Mouse (Mus musculus) midbrain, embryonic 13.5 days (tissue): ENCODE measurements at regions not wholly inside any gene's neighbourhood (a gene's known extent, or its start where the extent isn't known, plus 50 kb on each side); places are given as distances from the start of the nearest gene placed in this dataset.

Experiments used
- ATAC-seq: fragments of 200-750 bp; cut with Nextera tagmentation; 2 replicates; pipeline ENCODE4 v1.8.0; 2017; ENCODE audit warnings: mild to moderate bottlenecking, moderate TSS enrichment, moderate library complexity
- H3K27ac ChIP-seq: fragments of 300-500 bp; sonication (generic); 2 replicates; pipeline ENCODE4 v1.5.1; 2015; ENCODE audit warnings: inconsistent platforms, mild to moderate bottlenecking, moderate library complexity
- H3K27me3 ChIP-seq: fragments of 300-500 bp; sonication (generic); 2 replicates; pipeline ENCODE4 v1.6.1; 2015; ENCODE audit warnings: mild to moderate bottlenecking, inconsistent platforms
- H3K36me3 ChIP-seq: fragments of 300-500 bp; sonication (generic); 2 replicates; pipeline ENCODE4 v1.6.1; 2015; ENCODE audit warnings: mild to moderate bottlenecking, inconsistent platforms
- H3K4me1 ChIP-seq: fragments of 300-500 bp; sonication (generic); replicated peaks from 2 replicates; pipeline ENCODE4 v1.6.1; 2015; ENCODE audit warnings: inconsistent platforms
- H3K4me2 ChIP-seq: fragments of 300-500 bp; sonication (generic); replicated peaks from 2 replicates; pipeline ENCODE4 v1.6.1; 2015; ENCODE audit warnings: moderate library complexity, mild to moderate bottlenecking, inconsistent platforms
- H3K4me3 ChIP-seq: fragments of 300-500 bp; sonication (generic); replicated peaks from 2 replicates; pipeline ENCODE4 v1.5.1; 2015; ENCODE audit warnings: mild to moderate bottlenecking, inconsistent platforms
- H3K9ac ChIP-seq: fragments of 300-500 bp; sonication (generic); replicated peaks from 2 replicates; pipeline ENCODE4 v1.6.1; 2015; ENCODE audit warnings: mild to moderate bottlenecking, inconsistent platforms
- H3K9me3 ChIP-seq: fragments of 300-500 bp; sonication (generic); 2 replicates; pipeline ENCODE4 v1.6.1; 2016; ENCODE audit warnings: mild to moderate bottlenecking, inconsistent platforms
- WGBS: fragments of 180-500 bp; shearing (Covaris S2); methylation state at CpG from one replicate; pipeline ENCODE4 v1.1.7; 2015; 5-methylcytosine and 5-hydroxymethylcytosine counted together

DNA sequence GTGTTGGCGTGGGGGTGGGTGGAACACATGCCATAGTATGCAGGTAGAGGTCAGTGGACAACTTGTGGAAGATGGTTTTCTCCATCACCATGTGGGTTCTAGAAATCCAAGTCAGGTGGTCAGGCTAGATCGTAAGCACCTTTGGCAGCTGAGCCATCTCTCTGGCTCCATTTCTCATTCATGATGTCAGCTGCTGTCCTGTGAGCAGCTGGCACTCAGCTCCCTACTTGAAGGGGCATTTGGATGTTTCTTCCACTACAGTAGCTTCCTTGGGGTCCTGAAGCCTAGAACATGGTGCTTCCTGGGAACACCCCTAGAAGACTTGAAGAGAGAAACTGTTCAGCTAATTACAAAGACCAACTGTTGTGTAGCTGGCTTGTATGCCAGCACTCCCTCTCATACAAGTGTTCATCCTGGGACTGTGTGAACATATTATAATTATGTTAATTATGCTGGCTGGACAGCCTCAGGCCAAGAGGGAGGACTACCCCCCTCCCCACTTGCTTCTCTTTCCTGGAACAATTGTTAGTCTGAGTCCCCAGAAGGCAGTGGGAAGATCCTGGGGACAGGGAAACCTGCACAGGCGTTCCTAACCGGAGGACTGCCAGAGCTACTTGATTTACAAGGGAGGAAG, 160.4 kb downstream of the C1d start:
- WGBS = 67% methylated on average over 4 of the region's 4 CpGs
- Histone ChIP-seq H3K9me3 (peaks cover 6% of the 10 kb centered on the region; the same call in 1 of the 2 replicates), H3K27ac (no peak overlapping the region), H3K4me3 (no peak overlapping the region), H3K36me3 (no peaks in the 10 kb centered on the region), H3K27me3 (no peaks in the 10 kb centered on the region), H3K4me2 (no peak overlapping the region), H3K4me1 (0 out of 2 replicates have a peak, but pooled peaks cover 3% of the 10 kb centered on the region), H3K9ac (no peak overlapping the region)
- ATAC-seq = peak; percentile 76

DNA sequence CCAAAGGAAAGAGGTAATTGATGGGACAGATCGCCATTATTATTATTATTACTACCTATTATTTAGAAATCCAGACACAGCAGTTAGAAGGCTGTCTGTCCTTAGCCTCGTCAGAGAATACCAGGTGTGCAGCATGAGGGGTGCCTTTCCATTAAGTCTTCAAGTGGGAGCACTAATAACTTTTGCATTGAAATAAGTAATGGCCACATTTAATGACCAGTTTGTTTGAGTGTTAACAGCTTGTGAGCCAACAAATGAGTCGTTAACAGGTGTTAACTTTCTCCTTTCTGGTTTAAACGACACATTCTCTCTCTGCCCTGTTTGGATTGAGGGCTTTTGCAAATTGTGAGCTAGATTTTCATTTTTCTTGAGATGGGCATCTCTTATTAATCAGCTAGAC, 184.8 kb downstream of the C1d start:
- no peak overlapping the region for H3K4me3 ChIP-seq
- 63% methylated on average over 4 of the region's 4 CpGs for WGBS
- ATAC-seq = no peak
- no peak overlapping the region for H3K4me2 ChIP-seq
- no peaks in the 10 kb centered on the region for H3K9me3 ChIP-seq
- H3K27ac ChIP-seq = no peak overlapping the region
- H3K27me3 ChIP-seq = no peaks in the 10 kb centered on the region
- H3K9ac ChIP-seq = no peak overlapping the region
- no peaks in the 10 kb centered on the region for H3K36me3 ChIP-seq
- no peaks in the 10 kb centered on the region for H3K4me1 ChIP-seq

DNA sequence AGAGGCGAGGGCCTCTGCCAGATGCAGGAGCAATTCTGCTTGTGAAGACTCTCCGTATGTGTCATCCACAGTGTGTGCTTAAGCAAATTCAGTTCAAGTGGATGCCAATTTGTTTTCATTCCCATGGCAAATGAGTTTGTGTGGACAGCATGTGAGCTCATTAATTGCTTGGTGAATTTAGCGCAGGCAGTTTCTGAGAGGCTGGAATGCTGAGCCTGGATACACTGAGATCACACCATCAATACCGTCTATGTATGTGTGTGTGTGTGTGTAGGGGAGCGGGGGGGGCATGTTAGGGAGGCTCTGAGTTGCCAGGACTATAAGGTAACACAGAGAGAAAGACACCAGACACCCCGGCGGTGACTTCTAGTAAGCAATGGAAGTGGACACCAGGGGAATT, 191.9 kb downstream of the C1d start:
- no peak overlapping the region for H3K9ac ChIP-seq
- H3K27ac ChIP-seq = no peak overlapping the region
- H3K4me1 ChIP-seq = no peaks in the 10 kb centered on the region
- no peak overlapping the region for H3K4me2 ChIP-seq
- no peaks in the 10 kb centered on the region for H3K9me3 ChIP-seq
- H3K36me3 ChIP-seq = no peaks in the 10 kb centered on the region
- H3K27me3 ChIP-seq = no peaks in the 10 kb centered on the region
- 80% methylated on average over 7 of the region's 7 CpGs for WGBS
- ATAC-seq = no peak
- no peak overlapping the region for H3K4me3 ChIP-seq

DNA sequence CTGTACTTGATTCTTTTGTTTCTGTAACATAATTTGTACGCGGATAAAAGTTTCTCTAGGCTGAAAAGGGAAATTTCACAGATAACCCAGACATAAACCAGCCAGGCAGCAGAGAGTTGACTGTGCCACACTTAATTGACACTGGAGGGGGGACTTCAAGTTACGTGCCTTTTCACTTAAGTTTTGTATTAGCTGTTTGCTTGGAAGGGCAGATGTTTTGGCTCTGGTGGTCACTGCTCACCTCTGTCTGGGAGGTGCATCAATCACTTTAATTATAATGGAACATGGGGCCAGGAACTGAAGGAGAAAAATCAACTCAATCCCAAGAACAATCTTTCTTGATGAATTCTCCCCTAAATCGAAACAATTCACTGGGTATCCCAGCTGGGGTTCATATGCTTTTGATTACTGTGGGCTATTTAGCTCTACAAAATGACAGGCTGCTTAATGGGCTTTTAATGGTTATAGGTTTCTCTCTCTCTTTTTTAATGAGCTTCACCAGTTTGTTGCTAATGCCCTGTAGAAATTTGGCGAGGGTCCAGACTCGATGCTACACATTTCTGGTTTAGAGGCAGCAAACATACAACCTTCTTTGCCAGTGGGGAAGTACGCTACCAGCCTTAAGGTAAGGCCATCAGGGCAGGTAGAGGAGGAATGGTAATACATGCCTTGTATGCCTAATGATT, 193.1 kb downstream of the C1d start:
- H3K27me3 ChIP-seq = no peaks in the 10 kb centered on the region
- WGBS = 85% methylated on average over 7 of the region's 7 CpGs
- no peak overlapping the region for H3K27ac ChIP-seq
- no peaks in the 10 kb centered on the region for H3K36me3 ChIP-seq
- ATAC-seq = no peak
- no peaks in the 10 kb centered on the region for H3K9me3 ChIP-seq
- no peak overlapping the region for H3K4me3 ChIP-seq
- no peaks in the 10 kb centered on the region for H3K4me1 ChIP-seq
- no peak overlapping the region for H3K4me2 ChIP-seq
- no peak overlapping the region for H3K9ac ChIP-seq

DNA sequence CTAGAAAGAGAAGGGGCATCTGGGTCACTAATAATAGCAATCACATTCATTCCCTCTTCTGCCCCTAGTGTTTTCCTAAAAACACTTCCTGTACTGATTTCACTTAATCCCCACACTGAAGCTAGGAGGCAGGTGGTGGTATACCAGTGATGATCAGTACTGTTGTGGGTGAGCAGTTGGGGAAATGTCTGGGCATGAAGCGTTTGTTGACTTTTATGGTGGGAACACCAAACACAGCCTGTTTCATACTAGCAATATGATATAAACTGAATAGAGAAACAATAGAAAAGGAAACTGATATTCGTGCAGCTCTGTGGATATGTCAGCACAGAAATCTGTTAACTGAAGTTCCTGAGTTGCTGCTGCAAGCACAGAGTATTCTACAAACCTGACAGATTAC, 194.1 kb downstream of the C1d start:
- no peak overlapping the region for H3K27ac ChIP-seq
- no peaks in the 10 kb centered on the region for H3K27me3 ChIP-seq
- no peaks in the 10 kb centered on the region for H3K4me1 ChIP-seq
- no peaks in the 10 kb centered on the region for H3K36me3 ChIP-seq
- H3K9ac ChIP-seq = no peak overlapping the region
- no peak for ATAC-seq
- H3K4me2 ChIP-seq = no peak overlapping the region
- no peak overlapping the region for H3K4me3 ChIP-seq
- H3K9me3 ChIP-seq = no peaks in the 10 kb centered on the region
- 94% methylated on average over 2 of the region's 2 CpGs for WGBS

DNA sequence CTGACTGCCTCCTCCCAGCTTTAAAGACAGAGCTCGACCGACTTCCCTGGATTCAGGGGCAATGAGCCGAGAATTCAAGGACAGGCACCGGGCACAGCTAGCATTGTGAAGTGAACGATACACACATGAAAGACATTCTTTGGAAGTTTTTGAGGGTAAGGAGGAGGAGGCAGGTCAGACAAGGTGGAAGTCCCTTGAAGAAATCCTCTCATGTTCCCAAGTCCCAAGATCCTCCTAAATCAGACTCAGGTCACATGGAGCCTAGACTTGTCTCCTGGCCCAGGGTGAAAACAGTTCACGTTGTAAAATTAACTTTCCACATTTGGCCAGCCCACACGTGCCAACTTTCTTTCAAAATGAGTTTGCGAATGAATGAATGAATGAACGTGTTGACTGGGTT, 196.2 kb downstream of the C1d start:
- H3K4me2 ChIP-seq = no peak overlapping the region
- no peak overlapping the region for H3K4me3 ChIP-seq
- H3K27ac ChIP-seq = no peak overlapping the region
- WGBS = 65% methylated on average over 9 of the region's 9 CpGs
- 0 out of 2 replicates have a peak, but pooled peaks cover 5% of the 10 kb centered on the region for H3K27me3 ChIP-seq
- ATAC-seq = no peak
- no peaks in the 10 kb centered on the region for H3K4me1 ChIP-seq
- H3K9me3 ChIP-seq = no peaks in the 10 kb centered on the region
- no peaks in the 10 kb centered on the region for H3K36me3 ChIP-seq
- no peak overlapping the region for H3K9ac ChIP-seq

DNA sequence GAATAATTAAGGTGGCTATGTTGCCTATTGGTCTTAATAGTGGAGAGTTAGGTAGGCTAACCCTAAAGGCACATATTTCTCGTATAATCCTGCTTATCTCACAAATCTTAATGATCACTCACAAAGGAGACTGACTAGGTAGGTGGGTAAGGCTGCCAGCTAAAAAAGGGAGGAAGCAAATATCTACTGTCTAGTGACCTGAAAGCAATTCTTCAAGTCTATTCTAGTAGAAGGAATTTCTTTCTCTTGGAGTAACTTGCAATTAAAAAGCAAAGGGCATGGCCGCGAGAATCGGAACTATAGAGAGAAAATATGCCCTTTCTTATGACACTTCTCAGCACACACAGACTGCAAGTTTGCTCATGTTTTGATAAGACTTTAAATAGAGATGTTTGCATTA, 201.6 kb downstream of the C1d start:
- no peak overlapping the region for H3K9ac ChIP-seq
- H3K27me3 ChIP-seq = 0 out of 2 replicates have a peak, but pooled peaks cover 5% of the 10 kb centered on the region
- H3K4me2 ChIP-seq = no peak overlapping the region
- peaks cover 10% of the 10 kb centered on the region for H3K4me1 ChIP-seq
- no peak for ATAC-seq
- H3K4me3 ChIP-seq = no peak overlapping the region
- no peak overlapping the region for H3K27ac ChIP-seq
- H3K36me3 ChIP-seq = no peaks in the 10 kb centered on the region
- 65% methylated on average over 4 of the region's 4 CpGs for WGBS
- no peaks in the 10 kb centered on the region for H3K9me3 ChIP-seq

DNA sequence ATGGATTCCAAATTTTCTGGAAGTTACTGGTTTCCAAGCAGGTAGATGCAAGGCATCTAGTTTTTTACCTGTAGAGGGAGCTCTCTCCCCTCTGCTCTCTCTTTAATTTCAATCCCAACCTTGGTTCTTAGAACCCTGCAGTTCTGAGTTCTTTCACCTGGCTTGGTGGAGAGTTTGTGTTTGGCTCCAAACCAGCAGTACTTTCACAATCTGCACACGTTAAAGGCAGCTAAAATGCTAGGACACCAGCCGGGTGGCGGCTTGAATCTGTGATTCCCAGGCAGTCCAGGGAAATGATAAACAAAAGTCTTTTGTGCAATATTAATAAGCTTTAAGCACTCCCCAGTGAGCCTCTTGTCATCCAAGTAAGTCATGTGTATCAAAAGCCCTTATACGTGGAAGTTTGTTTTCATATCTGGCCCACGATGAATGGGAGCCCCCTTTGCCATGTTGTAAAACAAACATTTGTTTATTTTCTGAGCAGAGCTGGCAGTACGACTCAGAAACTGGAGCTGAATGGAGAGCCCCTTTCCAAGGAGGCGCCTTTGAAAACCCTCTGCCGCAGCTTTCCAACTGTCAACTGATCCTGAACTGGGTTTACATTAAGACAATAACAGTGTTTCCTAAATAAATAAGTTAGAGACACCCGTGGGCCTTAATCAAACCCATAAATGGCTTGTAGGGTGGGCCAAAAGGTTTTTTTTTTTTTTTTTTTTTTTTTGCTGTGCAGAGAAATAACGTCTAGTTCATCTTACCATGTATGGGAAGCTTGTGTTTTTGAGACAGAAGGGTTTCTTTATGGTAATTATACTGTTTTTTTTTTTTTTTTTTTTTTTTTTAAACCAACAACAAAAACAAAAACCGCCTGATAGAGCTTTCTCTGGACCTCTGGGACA, 202.9 kb downstream of the C1d start:
- Histone ChIP-seq H3K36me3 (no peaks in the 10 kb centered on the region), H3K27ac (no peak overlapping the region), H3K4me1 (peaks cover 10% of the 10 kb centered on the region), H3K9me3 (no peaks in the 10 kb centered on the region), H3K4me3 (0 out of 2 replicates have a peak overlapping the region, but pooled peaks have one; percentile 11), H3K9ac (no peak overlapping the region), H3K4me2 (peak overlapping the region; percentile 40), H3K27me3 (0 out of 2 replicates have a peak, but pooled peaks cover 5% of the 10 kb centered on the region)
- peak; percentile 80 for ATAC-seq
- WGBS = 7% methylated on average over 11 of the region's 11 CpGs

DNA sequence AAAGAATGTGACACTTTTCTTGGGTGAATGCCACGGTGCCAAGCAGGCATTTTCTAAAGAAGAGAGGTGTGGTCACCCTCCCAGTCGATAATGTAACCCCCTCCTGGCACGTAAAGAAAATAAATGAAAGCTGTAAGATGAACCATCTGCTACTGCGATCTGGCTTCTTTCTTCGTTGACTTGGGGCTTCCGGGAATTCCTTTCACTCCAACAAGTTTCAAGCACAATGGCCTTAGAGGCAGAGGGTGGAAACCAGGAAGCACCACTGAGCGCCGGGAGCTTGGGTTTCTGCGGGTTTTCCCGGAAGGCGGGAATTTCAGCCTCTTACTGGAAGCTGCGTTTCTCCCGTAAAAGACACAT, 203.5 kb downstream of the C1d start:
- 0 out of 2 replicates have a peak, but pooled peaks cover 5% of the 10 kb centered on the region for H3K27me3 ChIP-seq
- H3K4me1 ChIP-seq = peaks cover 10% of the 10 kb centered on the region
- no peak overlapping the region for H3K27ac ChIP-seq
- ATAC-seq = peak; percentile 46; the same call in 1 of the 2 replicates
- peak overlapping the region; percentile 11; the same call in 1 of the 2 replicates for H3K4me3 ChIP-seq
- H3K36me3 ChIP-seq = no peaks in the 10 kb centered on the region
- no peaks in the 10 kb centered on the region for H3K9me3 ChIP-seq
- H3K4me2 ChIP-seq = peak overlapping the region; percentile 40
- no peak overlapping the region for H3K9ac ChIP-seq
- WGBS = 10% methylated on average over 13 of the region's 13 CpGs

DNA sequence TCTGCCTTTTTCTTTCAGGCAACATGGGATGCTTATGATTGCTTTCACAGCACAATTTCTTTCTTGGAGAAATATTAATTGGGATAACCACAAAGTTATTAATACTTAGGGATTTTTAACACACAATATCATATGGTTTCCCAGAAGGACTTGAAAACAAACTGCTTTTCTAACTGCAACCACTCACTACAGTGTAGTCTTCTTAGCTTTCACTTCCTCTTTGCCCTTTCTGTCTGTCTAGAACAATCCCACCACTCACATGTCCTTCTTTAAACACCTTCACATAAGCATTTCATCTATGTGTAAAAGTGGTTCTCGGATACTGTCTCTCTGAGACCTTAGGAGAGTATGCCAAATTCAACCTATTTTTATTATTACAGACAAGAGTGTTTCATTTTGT, 204.3 kb downstream of the C1d start:
- 91% methylated on average over 1 of the region's 1 CpGs for WGBS

DNA sequence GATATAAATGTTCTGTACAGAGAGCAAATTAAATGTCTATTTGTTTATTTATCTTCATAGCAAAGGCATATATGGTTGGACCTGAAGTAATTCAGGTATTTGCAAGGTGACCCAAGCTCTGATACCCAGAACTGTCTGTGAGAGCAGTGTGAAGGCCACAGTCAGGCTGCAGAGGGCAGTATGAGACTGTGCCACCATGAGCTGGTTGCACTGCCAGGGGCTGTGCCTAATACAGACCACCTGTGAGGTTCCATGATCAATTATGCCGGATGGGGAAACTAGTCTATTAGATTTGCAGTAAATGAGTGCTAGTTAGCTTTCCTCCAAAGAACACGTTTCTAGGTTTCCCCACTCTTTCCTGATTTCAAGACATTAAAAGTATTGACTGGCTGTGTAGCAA, 207.5 kb downstream of the C1d start:
- H3K9me3 ChIP-seq = no peaks in the 10 kb centered on the region
- H3K4me1 ChIP-seq = peaks cover 10% of the 10 kb centered on the region

More for the DNA sequence above, 204.3 kb downstream of the C1d start:
- Histone ChIP-seq H3K4me2 (no peak overlapping the region), H3K36me3 (no peaks in the 10 kb centered on the region), H3K9ac (no peak overlapping the region), H3K27me3 (0 out of 2 replicates have a peak, but pooled peaks cover 5% of the 10 kb centered on the region), H3K4me1 (peaks cover 10% of the 10 kb centered on the region), H3K27ac (no peak overlapping the region), H3K9me3 (no peaks in the 10 kb centered on the region), H3K4me3 (no peak overlapping the region)
- ATAC-seq = no peak

More for the DNA sequence above, 207.5 kb downstream of the C1d start:
- no peaks in the 10 kb centered on the region for H3K36me3 ChIP-seq
- H3K27me3 ChIP-seq = no peaks in the 10 kb centered on the region
- WGBS = 52% methylated on average over 2 of the region's 2 CpGs
- H3K27ac ChIP-seq = no peak overlapping the region
- H3K4me2 ChIP-seq = no peak overlapping the region
- ATAC-seq = peak; percentile 84
- no peak overlapping the region for H3K4me3 ChIP-seq
- no peak overlapping the region for H3K9ac ChIP-seq
